Mouse (Mus musculus) adrenal gland, postnatal 14 days (tissue): Measurements from ENCODE around the gene Ptprg. TPM values are rescaled to one million over a fixed set of nuclear protein-coding genes. Genes with fewer than 3 reads are reported as not detected.

ENCODE experiments used
- DNase-seq: peaks from one replicate; pipeline ENCODE4 v3.0.0; 2021; ENCODE audit warnings: mixed read lengths
- total RNA-seq: library from RNA; stranded (reverse); gene quantifications from 2 replicates; pipeline ENCODE4 v1.2.3, GENCODE M21; 2021

The Ptprg gene
- total RNA-seq, 1 experiment from 2014 or later: 99.9 TPM

DNA sequence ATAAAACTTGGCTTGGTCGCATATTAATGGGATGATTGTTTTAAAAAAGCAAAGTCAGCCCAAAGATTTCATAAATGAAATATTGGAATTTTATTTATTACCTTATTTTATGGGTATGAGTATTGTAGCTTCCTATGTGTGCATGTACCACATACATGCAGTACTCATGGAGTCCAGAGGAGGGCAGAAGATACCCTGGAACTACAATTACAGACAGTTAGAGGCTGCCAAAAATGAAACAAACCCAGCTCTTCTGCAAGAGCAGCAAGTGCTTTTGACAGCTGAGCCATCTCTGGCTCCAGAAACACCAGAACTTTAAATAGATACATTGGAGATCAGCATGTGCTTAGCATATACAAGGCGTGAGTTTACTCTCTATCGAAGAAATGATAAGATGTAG, 592.6 kb downstream of the Ptprg start:
- DNase-seq: no peak

DNA sequence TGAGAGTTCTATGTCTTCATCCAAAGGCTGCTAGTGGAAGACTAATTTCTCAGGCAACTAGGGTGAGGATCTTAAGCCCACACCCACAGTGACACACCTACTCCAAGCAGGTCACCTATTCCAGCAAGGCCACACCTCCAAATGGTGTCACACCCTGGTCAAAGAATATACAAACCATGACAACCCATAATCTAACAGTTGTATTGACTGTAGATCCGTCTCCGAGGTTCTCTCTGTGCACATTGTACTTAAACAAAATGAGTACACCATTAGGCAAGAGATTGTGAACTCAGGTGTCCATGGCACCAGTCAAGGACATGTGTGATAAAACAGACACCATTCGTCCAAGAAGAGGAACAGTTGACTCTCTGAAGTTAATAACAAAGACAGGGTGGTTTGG, 596.2 kb downstream of the Ptprg start:
- DNase-seq: no peak

DNA sequence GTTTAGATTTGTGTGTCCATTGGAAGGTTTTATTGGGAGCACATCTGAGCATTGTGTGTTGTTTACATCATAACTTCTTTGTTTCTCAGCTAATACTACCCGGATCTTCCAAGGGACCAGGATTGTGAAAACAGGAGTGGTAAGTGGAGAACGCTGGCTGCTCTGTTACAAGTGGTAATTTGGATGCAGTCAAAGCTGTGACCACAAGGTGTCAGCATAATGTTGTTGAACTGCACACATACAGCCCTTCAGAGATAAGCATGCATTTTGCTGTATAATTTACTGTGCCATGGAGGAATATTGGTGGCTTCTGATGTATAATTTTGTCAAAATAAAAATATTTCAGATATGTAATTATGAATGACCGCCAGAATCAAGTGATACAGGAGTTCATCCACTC, 598.6 kb downstream of the Ptprg start:
- DNase-seq: peak; percentile 60

DNA sequence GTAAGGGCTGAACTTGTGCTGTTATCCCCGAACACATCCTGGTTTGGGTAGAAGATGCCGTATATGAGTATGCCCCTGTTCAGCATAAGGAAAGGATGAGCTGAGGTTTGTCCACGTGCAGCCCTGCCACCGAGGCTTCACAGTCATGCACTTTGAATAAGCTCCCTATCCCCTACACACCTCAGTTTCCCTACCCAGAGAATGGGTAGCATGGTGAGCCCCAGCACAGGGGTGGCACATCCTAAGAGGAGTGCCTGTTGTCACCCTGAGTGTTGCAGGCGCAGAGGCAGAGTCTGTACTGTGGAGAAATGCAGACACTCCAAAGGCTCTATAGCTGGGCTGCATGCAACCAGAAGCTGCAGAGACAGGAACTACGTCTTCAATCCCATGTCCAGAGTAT, 599.4 kb downstream of the Ptprg start:
- DNase-seq: no peak

DNA sequence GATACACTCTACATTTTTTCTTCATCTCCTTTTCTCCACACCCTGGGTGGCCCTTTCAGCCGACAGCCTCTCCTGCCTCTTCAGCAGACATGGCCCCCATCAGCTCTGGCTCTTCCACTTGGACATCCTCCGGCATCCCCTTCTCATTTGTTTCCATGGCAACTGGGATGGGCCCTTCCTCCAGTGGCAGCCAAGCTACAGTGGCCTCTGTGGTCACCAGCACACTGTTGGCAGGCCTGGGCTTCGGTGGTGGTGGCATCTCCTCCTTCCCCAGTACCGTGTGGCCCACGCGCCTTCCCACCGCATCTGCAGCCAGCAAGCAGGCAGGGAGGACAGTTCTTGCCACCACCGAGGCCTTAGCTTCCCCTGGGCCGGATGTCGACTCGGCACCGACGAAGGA, 600.3 kb downstream of the Ptprg start:
- DNase-seq: no peak

DNA sequence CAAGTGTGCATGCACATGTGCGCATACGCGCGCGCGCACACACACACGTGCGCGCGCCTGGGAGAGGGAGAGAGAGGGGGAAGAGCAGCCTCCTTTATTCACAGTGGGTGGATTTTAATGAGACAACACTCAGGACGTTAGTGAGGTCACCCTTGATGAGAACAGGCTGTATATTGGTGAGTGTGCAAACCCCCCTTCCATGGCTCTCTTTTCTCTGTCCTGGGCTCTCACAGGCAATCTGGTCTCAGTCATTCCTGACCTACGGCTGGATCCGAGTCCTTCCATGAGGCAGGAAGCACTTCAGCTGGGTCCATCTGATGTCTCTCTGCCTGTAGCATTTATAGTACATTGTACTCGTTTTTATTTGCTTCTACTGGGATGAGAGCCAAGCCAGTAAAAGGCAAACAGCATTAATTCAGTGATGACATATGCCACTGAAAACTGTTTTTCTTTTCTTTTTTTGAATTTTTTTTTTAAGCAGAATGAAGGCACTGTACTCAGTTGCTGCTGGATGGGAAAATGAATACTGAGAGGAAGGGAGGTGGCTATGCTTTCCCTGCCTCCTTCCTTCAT, 608.5 kb downstream of the Ptprg start:
- no peak for DNase-seq

DNA sequence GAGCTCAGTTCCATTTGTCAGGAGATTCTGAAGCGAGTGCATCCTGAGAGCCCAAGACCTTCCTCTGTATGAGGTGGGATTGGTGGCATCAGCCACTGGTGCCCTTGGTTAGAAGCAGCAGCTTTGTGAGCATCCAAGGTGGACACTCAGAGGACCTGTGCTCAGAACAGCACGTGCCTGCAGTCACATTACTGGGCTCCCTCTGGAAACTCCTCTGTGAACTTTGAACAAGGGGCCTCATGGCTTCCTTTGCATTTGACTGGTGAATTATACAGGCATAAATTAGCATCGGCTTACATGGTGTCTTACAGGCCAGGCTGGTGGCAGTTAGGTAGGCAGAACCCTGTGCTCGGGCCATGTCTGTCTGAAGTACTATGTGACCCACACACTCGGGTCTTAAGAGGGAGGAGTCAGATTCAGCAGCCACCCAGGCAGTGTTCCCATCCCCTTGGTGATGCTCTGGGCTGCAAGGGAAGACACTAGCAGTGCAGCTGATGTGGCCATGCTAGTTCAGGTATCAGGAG, 609.1 kb downstream of the Ptprg start:
- DNase-seq: no peak

DNA sequence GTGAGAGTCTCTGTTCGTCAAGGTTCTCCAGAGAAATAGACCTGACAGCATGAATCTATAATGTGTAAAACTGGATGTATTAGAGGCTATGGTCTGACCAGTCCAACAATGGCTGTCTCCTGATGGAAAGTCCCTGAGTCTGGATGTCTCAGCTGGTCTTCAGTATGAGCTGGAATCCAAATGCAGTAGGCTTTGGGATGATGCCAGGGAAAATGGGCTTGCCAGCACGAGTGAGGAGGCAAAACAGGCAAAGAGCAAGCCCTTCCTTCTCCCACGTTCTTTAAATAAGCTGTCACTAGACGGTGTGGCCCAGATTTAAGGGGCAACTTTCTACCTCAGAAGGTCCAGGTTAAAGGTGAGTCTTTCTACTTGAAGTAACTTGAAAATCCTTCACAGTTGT, 609.9 kb downstream of the Ptprg start:
- no peak for DNase-seq

DNA sequence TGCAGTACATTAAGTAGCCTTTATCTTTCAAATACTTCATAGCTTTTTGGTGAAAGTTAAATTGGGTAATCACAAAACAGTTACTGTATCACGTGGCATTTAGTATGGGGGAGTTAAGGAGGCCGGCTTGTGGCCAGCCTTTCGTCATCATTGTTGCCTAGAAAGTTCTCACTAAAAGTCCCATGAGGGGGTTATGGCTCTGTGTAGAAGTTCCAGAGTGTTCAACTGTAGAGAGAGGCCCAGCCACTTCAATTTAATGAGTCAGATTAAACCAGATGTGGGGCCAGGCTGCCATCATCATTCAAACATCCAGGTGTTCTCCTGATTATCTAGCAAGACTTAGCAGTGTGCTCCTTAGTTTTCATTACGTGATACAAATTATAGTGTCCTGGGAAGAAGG, 613.9 kb downstream of the Ptprg start:
- DNase-seq: peak; percentile 15

DNA sequence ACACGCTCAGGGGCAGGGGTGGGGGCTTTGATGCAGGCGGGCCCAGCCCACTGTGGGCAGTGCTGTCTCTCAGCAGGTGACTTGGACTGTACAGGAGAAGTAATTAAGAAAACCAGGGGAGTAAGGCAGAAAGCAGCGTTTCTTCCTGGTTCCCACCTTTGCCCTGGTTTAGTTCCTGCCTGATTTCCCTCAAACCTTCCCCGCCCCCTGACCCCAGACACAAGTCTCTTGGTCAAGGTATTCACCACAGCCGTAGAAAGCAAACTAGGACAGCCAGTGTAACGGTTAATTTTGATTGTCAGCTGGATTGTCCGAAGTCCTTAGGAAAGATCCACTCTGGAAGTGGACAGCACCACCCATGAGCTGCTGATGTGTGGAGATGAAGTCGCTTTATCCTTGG, 614.3 kb downstream of the Ptprg start:
- no peak for DNase-seq

DNA sequence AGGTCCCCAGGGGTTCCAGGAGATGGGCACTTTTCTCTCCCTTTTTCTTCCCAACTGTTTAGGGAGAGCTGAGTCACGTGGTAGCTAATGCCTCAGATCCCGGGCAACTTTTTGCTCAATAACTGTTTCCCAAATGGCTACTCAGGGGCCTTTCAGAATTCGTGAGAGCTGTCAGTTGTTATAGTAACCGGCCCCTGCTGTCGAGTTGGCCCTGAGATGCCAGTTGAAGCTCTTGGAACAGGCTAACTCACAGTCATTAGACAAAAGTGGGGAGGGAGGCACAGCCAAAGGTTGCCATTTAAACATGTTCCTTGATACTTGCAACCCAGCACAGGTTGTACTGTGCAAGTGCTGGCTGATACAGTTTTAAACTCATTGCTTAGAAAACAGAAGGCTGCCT, 624.1 kb downstream of the Ptprg start:
- DNase-seq: peak; percentile 22

DNA sequence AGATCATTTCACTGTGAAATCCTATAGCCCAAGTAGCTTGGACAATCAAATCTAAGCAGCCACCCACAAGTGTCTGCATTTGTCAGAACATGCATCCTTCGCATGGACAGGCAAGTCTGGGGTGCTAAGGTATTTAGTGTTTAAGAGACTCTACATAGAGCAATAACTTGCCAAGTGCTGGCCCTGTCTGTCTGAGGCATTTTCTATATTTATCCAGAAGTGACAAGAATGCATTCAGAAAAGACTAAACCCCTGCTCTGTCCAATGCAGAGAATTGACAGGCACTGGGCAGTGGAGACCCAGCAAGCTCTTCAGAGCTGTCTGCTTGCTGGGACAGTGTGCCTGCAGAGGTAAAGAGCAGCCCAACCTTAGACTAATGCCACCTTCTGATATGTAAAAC, 625.3 kb downstream of the Ptprg start:
- no peak for DNase-seq

DNA sequence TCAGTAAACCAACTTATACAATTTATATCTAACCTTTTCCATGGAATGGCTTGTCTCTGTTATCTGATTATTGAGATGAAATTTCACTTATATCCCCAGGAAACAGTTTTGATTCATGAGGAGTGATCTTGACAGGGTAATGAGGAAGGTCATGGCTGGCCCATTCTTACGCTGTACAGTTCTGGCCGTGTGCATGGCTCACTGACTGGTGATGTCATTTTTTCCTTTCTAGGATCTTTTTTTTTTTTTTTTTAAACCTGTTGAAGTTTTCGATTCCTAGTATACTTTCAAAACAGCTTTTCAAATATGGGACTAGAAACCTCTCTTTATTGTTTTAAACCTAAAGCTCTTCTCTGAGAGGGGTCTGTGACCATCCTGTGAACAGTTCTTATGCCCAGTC, 626.8 kb downstream of the Ptprg start:
- DNase-seq: no peak

DNA sequence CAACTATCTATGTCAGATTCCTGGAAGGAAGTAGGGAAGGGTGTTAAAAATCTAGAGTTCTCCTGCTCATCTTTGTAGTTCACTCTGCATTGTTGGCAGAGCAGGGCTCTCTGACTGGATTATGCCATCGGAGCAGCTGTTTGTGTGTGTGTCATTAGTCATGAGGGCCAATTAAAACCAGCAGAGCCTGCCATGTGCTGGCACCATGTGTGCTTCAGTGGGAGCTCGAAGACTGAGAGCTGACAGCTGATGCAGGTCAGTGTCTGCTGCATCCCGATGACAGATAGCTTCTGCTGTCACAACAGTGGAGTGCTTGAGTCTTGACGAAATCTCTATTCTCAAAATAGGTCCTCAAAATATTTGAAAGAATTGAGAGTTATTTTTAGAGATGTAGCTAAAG, 631.7 kb downstream of the Ptprg start:
- no peak for DNase-seq

DNA sequence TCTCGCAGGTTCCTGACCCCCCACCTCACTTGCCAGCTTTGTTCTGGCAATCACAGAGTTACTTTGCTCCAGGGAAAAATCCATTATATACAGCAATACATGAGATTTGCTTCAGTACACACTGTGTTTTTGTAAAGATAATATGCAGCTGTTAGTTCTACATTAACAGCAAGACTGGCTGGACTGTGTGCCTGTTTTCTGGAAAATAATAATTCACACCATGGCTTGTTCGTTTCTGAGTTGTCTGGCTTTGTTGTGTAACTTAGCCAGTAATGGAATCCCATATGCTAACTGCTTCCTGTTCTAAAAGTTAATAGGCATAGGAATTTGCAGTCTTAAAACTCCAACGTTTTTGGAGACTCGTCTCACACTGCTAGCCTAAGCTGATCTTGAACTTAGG, 635.0 kb downstream of the Ptprg start:
- DNase-seq: no peak

DNA sequence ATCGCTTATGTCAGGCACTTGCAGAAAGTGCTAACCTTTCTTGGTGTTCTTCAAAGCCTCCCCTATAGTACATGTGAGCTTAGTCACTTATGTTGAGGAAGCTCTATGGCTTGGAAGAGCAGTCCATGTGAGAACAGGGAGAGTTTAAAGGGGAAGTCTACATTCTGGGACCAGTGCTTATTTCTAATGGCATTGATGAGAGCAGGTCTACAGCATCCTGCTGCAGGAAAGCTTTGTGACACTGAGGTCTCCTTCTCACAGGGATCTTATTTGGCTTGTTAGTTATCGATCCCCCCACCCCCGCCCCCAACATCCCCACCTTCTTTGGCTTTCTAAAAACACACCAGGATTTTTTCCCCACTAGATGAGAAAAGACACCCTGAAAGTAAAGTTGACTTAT, 635.9 kb downstream of the Ptprg start:
- DNase-seq: no peak

DNA sequence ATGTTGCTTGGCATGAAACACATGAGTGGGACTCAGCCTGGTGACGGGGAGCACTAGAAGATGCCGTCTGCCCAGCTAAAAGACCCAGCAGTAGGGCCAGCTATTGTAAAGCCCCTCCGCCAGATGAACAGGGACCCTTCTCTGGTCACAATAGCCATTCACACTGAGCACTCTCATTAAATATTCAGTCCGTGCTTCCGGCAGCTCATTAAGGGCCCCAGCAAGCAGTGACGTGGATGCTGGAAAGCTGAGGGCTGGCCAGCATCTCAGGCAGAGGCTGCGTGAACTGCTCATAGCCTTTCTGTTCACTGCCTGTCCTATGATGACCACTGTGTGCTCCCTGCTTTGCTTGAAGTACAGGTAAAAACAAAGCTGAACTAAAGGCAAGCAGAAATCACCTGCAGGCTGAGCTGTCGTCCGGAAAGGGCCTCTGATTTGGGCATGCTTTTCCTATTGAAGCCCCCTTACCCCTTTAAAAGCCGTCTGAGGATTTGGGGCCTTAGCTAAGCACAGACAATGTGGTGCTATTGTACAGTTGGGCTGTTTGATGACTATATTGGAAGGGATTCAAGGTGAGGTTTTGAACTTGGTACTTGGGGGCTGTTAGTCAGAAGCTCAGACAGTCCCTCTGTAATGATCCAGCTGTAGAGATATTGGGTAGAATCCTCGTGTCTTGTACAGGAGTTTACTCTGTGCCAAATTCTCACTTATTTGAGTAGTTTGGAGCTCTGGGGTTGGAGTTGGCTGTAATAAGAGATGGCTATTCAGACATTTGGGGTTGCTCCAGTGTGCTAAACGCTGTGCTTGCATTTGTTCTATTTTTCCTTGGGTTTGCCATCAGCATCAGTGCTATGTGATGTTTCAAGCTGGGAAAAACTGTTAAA, 636.6 kb downstream of the Ptprg start:
- no peak for DNase-seq

DNA sequence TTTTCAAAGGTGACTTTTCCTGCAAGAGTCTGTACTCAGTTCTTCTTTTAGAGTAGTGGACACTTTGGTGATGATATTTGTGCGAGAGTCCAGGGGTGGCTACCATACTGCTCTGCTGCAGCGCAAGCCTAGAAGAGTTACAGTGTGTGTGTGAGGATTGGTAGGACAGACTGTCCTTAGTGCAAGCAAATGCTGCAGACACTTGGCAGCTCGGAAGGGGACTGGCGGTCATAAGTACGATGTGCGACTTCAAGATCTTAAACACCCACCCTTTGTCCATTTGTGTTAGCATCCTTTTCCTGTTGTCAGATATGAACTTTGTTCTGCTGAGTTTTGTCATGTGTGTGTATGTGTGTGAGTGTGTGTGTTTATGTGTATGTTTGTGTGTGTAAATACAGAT, 637.7 kb downstream of the Ptprg start:
- DNase-seq: no peak

DNA sequence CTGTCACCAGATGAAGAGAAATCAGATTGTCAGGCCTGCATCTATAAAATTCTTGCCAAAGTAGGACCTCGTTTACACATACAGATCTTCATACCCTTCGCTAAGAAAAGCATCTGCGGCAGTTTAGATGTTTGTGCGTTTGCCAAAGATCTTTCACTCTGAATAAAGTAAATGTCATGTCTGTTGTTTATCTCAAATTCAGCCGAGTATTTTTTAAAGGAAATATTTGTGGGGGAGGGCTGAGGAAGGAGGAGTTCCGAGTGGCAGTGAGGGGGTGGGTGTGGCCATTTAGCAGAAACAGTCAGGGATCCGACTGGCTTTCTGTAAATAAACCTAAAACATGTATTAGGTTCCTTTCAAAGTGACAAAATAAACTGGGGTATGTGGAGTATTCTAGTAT, 645.4 kb downstream of the Ptprg start:
- DNase-seq: peak; percentile 11

DNA sequence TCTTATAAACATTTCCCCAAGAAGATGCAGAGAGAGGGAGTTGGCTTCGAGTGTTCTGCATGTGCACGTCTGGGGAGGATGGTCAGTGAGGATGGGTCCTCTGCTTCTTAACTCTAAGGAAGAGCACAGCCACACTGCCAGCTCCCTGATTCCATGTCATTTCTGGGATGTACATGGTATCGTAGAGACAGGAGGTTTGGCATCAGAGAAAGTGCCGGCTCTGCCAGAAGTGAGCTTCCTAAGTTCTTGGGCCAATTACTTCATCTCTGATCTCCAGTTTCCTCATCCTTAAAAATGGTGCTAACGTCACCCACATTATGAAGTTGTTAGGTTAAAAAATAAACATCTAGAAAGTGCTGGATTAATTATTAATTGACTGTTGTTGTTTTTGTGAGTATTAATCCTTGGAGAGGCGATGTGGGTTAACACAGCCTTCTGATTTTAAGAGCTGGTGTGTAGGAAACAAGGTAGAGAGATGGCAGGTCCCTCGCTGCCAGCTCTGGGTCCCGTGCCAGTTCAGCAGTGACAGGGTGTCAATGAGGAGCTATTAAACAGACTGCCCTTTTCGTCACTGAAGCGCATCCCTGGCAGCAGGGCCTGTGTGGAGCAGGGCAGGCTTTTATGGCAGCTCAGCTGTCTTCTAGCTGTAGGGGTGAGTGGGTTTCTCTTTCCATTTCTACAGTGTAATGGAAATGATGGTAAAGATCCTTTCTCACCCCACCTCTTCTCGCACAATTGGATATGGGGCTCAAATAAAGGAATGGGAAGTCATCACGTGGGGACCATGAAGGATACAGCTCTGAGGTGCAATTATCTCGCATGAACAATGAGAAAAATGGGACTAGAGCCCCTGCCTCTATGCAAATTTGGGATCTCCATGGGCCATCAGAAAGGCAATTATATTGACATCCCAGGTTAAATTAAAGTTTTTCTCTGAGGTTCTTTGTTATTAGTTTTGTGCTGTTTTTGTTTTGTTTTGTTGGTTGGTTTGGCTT, 646.9 kb downstream of the Ptprg start:
- DNase-seq: no peak

DNA sequence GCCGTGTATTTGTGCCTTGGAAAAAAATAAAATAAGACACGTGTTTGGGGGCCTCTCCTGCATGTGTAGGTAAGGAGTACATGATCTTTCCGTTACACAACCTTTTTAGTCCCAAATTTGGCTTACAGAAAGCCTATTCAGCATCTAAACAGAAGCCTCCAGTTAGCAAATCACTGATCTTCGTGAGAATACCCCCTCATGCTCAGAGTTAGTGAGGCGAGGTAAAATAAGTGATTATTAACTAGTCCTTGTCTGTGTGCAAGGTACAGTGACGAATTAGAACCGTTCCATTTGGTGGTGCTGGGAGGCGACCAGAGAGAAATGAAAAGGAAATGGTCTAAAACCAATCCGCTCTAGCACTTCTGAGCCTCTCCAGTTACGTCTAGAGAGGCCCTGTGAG, 648.9 kb downstream of the Ptprg start:
- DNase-seq: no peak

DNA sequence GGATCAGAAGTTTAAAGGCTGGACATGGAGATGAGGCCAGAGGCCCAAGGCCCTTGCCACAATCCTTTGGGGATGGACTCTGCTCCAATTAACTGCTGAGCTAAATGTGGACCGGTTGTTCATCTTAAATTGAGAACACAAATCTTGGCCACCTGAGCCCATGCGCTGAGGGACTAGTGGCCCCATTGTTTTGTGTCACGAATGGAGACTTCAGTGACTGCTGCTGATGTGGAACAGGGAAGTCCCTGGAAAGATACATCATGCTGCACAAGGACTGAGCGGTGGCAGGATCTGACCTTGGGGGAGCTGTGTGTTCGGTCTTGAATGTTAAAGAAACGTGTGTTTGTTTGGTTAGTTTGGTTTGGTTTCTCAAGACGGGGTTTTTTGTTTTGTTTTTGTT, 649.7 kb downstream of the Ptprg start:
- DNase-seq: no peak

DNA sequence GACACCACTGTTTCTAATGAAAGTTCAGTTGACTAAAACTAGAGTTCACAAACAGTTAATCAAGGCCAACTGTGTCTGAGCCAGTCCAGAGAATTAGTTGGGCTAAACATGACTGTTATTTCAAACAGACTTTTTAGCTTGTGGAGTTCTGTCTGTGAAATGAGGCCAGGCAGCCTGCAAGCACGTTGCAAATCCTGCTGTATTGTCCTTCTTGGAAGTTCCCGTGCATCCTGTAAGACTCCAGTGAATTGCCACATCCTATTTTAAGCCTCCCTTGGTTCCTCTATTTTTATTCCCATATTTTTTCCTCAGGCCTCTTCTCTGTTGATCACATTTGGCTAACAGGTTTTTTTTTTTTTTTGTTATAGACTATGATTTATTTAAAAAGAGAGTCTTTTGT, 652.8 kb downstream of the Ptprg start:
- DNase-seq: no peak
